Mouse (Mus musculus) kidney, adult 2 months (tissue): ENCODE data around the gene Chaf1a. TPM values are rescaled to one million over a fixed set of nuclear protein-coding genes. Genes with fewer than 3 reads are reported as not detected.
A peak's percentile ranks its signal among the peaks of the same experiment; 100 is the strongest.
"Not testable (repeated sequence)": the region's sequence is repeated elsewhere in the genome, so short reads cannot be mapped to it uniquely, and the experiment has no call there.

Source experiments
- DNase-seq: peaks from one replicate; pipeline ENCODE4 v3.0.0; 2021
- H3K27ac ChIP-seq: fragments of 200-500 bp; 2 replicates; pipeline ENCODE4 v1.5.1; 2012; ENCODE audit warnings: low read depth, low read length, control low read depth, inconsistent platforms; ENCODE audit not compliant: insufficient read depth
- H3K27me3 ChIP-seq: fragments of 200-500 bp; replicated peaks from 2 replicates; pipeline ENCODE4 v1.6.1; 2012; ENCODE audit warnings: mild to moderate bottlenecking, moderate library complexity, low read length, inconsistent platforms; ENCODE audit not compliant: control insufficient read depth, insufficient read depth
- H3K36me3 ChIP-seq: fragments of 200-500 bp; 2 replicates; pipeline ENCODE4 v1.6.1; 2012; ENCODE audit warnings: mild to moderate bottlenecking, moderate library complexity, low read length, inconsistent platforms; ENCODE audit not compliant: control insufficient read depth, insufficient read depth
- H3K4me1 ChIP-seq: fragments of 200-500 bp; 2 replicates; pipeline ENCODE4 v1.6.1; 2011; ENCODE audit warnings: low read length; ENCODE audit not compliant: control insufficient read depth, insufficient read depth
- H3K4me3 ChIP-seq: fragments of 200-500 bp; 2 replicates; pipeline ENCODE4 v1.5.1; 2011; ENCODE audit warnings: mild to moderate bottlenecking, low read depth, low read length, control low read depth; ENCODE audit not compliant: insufficient read depth
- CTCF ChIP-seq: fragments of 200-500 bp; conservative IDR thresholded peaks from 2 replicates; pipeline ENCODE4 v1.5.1; 2011; ENCODE audit warnings: low read depth, mild to moderate bottlenecking, control low read depth, low read length, moderate library complexity, mixed read lengths; ENCODE audit not compliant: insufficient read depth, insufficient read length
- POLR2A ChIP-seq: fragments of 200-500 bp; IDR thresholded peaks from one replicate; pipeline ENCODE4 v1.6.1; 2011; ENCODE audit warnings: low read depth, low read length, control low read depth
- WGBS: fragments of 180-500 bp; shearing (Covaris S2); methylation state at CpG from one replicate; pipeline ENCODE4 v1.1.7; 2018; 5-methylcytosine and 5-hydroxymethylcytosine counted together
- polyA plus RNA-seq: library from polyadenylated mRNA; depleted of rRNA; stranded (reverse); fragments of >200 nt; gene quantifications from 2 replicates; pipeline ENCODE4 v1.2.3, GENCODE M21; 2012

Chaf1a gene
- polyA plus RNA-seq, 1 experiment, result 1.2 TPM

GRCm38 (mm10) chr17:56069066-56069465 is 28.8 kb downstream of the Chaf1a start:
- Histone ChIP-seq H3K4me1 (peaks cover 5% of the 10 kb centered on the region), H3K4me3 (no peak overlapping the region), H3K36me3 (peaks cover 1% of the 10 kb centered on the region), H3K27me3 (no peaks in the 10 kb centered on the region), H3K27ac (no peak overlapping the region)
- DNase-seq, result no peak
- TF ChIP-seq CTCF (no peak), POLR2A (no peak)
- WGBS, result 92% methylated on average over 14 of the region's 14 CpGs

GRCm38 (mm10) chr17:56071126-56071525 is 30.9 kb downstream of the Chaf1a start:
- Histone ChIP-seq H3K4me1 (peaks cover 8% of the 10 kb centered on the region), H3K27ac (no peak overlapping the region), H3K36me3 (peaks cover 1% of the 10 kb centered on the region), H3K4me3 (no peak overlapping the region), H3K27me3 (no peaks in the 10 kb centered on the region)
- no peak for DNase-seq
- TF ChIP-seq CTCF, result no peak
- TF ChIP-seq POLR2A, result no peak

GRCm38 (mm10) chr17:56072243-56072642 is 32.0 kb downstream of the Chaf1a start:
- TF ChIP-seq CTCF (no peak), POLR2A (no peak)
- no peak for DNase-seq
- no peaks in the 10 kb centered on the region for H3K27me3 ChIP-seq
- 86% methylated on average over 5 of the region's 5 CpGs for WGBS
- no peak overlapping the region for H3K4me3 ChIP-seq
- H3K27ac ChIP-seq, result no peak overlapping the region
- peaks cover 1% of the 10 kb centered on the region for H3K36me3 ChIP-seq
- peaks cover 8% of the 10 kb centered on the region for H3K4me1 ChIP-seq

GRCm38 (mm10) chr17:56074097-56074826 is 34.0 kb downstream of the Chaf1a start:
- H3K4me3 ChIP-seq, result peak overlapping the region; percentile 95
- no peak for TF ChIP-seq CTCF
- TF ChIP-seq POLR2A, result no peak
- no peaks in the 10 kb centered on the region for H3K27me3 ChIP-seq
- peaks cover 11% of the 10 kb centered on the region for H3K4me1 ChIP-seq
- peak; percentile 90 for DNase-seq
- H3K36me3 ChIP-seq, result peaks cover 1% of the 10 kb centered on the region
- 7% methylated on average over 22 of the region's 22 CpGs for WGBS
- peak overlapping the region; percentile 98 for H3K27ac ChIP-seq

GRCm38 (mm10) chr17:56074827-56075208 is 34.6 kb downstream of the Chaf1a start, which contains the start of gene Ubxn6:
Ubxn6 (minus strand) TSS chr17:56075028.
- peak within 1 kb of the TSS; percentile 98 for H3K27ac ChIP-seq
- WGBS, result under 1% methylated on average over 35 of the region's 35 CpGs
- H3K4me1 ChIP-seq, result peaks cover 11% of the 10 kb centered on the region
- peak within 1 kb of the TSS; percentile 95 for H3K4me3 ChIP-seq
- DNase-seq, result peak; percentile 98
- peaks cover 1% of the 10 kb centered on the region for H3K36me3 ChIP-seq
- TF ChIP-seq POLR2A, result no peak
- peak; percentile 42; the same call in 1 of the 2 replicates for TF ChIP-seq CTCF
- no peaks in the 10 kb centered on the region for H3K27me3 ChIP-seq

GRCm38 (mm10) chr17:56077523-56077922 is 37.3 kb downstream of the Chaf1a start:
- Histone ChIP-seq H3K27me3 (no peaks in the 10 kb centered on the region), H3K36me3 (no peaks in the 10 kb centered on the region), H3K4me1 (peaks cover 23% of the 10 kb centered on the region), H3K27ac (no peak overlapping the region), H3K4me3 (no peak overlapping the region)
- no peak for TF ChIP-seq CTCF
- TF ChIP-seq POLR2A, result no peak
- no peak for DNase-seq
- WGBS, result 93% methylated on average over 5 of the region's 5 CpGs

- H3K36me3 ChIP-seq, H3K27me3 ChIP-seq, DNase-seq, H3K4me3 ChIP-seq: not testable (repeated sequence)
- peaks cover 23% of the 10 kb centered on the region for H3K4me1 ChIP-seq
- 68% methylated on average over 9 of the region's 9 CpGs for WGBS
- H3K27ac ChIP-seq, result peak overlapping the region; percentile 65
Measured at GRCm38 (mm10) chr17:56078361-56078760, 38.1 kb downstream of the Chaf1a start.
